Mouse (Mus musculus) thymus, adult 2 months (tissue): ENCODE data around the gene Tekt1. TPM values are rescaled to one million over a fixed set of nuclear protein-coding genes. Genes with fewer than 3 reads are reported as not detected.

Source experiments
- DNase-seq: peaks from one replicate; pipeline ENCODE4 v3.0.0; 2021
- H3K27ac ChIP-seq: fragments of 200-500 bp; 2 replicates; pipeline ENCODE4 v1.5.1; 2012; ENCODE audit warnings: low read length, control low read depth; ENCODE audit not compliant: control insufficient read depth, insufficient read depth
- H3K27me3 ChIP-seq: fragments of 200-500 bp; 2 replicates; pipeline ENCODE4 v1.6.1; 2012; ENCODE audit warnings: mild to moderate bottlenecking, low read length, moderate library complexity, mixed read lengths; ENCODE audit not compliant: control insufficient read depth, insufficient read depth
- H3K36me3 ChIP-seq: fragments of 200-500 bp; 2 replicates; pipeline ENCODE4 v1.6.1; 2012; ENCODE audit warnings: mild to moderate bottlenecking, low read length, moderate library complexity; ENCODE audit not compliant: control insufficient read depth, insufficient read depth
- H3K4me1 ChIP-seq: fragments of 200-500 bp; replicated peaks from 2 replicates; pipeline ENCODE4 v1.6.1; 2012; ENCODE audit warnings: low read length; ENCODE audit not compliant: control insufficient read depth, insufficient read depth
- H3K4me3 ChIP-seq: fragments of 200-500 bp; 2 replicates; pipeline ENCODE4 v1.5.1; 2012; ENCODE audit warnings: mild to moderate bottlenecking, low read length, control low read depth, moderate library complexity; ENCODE audit not compliant: control insufficient read depth, insufficient read depth
- CTCF ChIP-seq: fragments of 200-500 bp; IDR thresholded peaks from 2 replicates; pipeline ENCODE4 v1.5.1; 2012; ENCODE audit warnings: mild to moderate bottlenecking, control low read depth, low read length, moderate library complexity, borderline replicate concordance; ENCODE audit not compliant: control insufficient read depth, poor library complexity, insufficient read depth; ENCODE audit errors: extremely low read depth
- POLR2A ChIP-seq: fragments of 200-500 bp; IDR thresholded peaks from 2 replicates; pipeline ENCODE4 v1.6.1; 2012; ENCODE audit warnings: mild to moderate bottlenecking, low read length, control low read depth, moderate library complexity; ENCODE audit not compliant: control insufficient read depth, poor library complexity, insufficient read depth; ENCODE audit errors: extremely low read depth
- WGBS: fragments of 180-500 bp; shearing (Covaris S2); methylation state at CpG from one replicate; pipeline ENCODE4 v1.1.7; 2018; 5-methylcytosine and 5-hydroxymethylcytosine counted together
- polyA plus RNA-seq: library from polyadenylated mRNA; depleted of rRNA; stranded (reverse); fragments of >200 nt; gene quantifications from 2 replicates; pipeline ENCODE4 v1.2.3, GENCODE M21; 2012

The Tekt1 gene
- polyA plus RNA-seq, 1 experiment = 0.27 TPM

- Histone ChIP-seq H3K4me1 (peaks cover 7% of the 10 kb centered on the region), H3K27me3 (no peaks in the 10 kb centered on the region; the same call in 1 of the 2 replicates), H3K27ac (no peak overlapping the region), H3K4me3 (no peak overlapping the region), H3K36me3 (no peaks in the 10 kb centered on the region)
- WGBS = 91% methylated on average over 9 of the region's 9 CpGs
- no peak for TF ChIP-seq CTCF
- TF ChIP-seq POLR2A = no peak
- no peak for DNase-seq
These were observed 46.4 kb upstream of the Tekt1 start for GRCm38 (mm10) chr11:72408451-72409170.

- Histone ChIP-seq H3K27me3 (no peaks in the 10 kb centered on the region; the same call in 1 of the 2 replicates), H3K4me3 (no peak overlapping the region), H3K4me1 (peaks cover 7% of the 10 kb centered on the region), H3K27ac (no peak overlapping the region), H3K36me3 (no peaks in the 10 kb centered on the region)
- TF ChIP-seq CTCF (no peak), POLR2A (no peak)
- 84% methylated on average over 7 of the region's 7 CpGs for WGBS
- DNase-seq = no peak
These were observed 45.3 kb upstream of the Tekt1 start for GRCm38 (mm10) chr11:72407574-72407973.

GRCm38 (mm10) chr11:72407081-72407480 lies 44.8 kb upstream of the Tekt1 start:
- 37% methylated on average over 3 of the region's 3 CpGs for WGBS
- TF ChIP-seq POLR2A (no peak), CTCF (no peak)
- Histone ChIP-seq H3K27me3 (no peaks in the 10 kb centered on the region; the same call in 1 of the 2 replicates), H3K4me1 (peaks cover 7% of the 10 kb centered on the region), H3K4me3 (no peak overlapping the region), H3K27ac (no peak overlapping the region), H3K36me3 (no peaks in the 10 kb centered on the region)
- no peak for DNase-seq

- Histone ChIP-seq H3K4me3 (no peak overlapping the region), H3K36me3 (no peaks in the 10 kb centered on the region), H3K27me3 (no peaks in the 10 kb centered on the region; the same call in 1 of the 2 replicates), H3K27ac (no peak overlapping the region), H3K4me1 (peaks cover 4% of the 10 kb centered on the region)
- whole genome bisulfite sequencing = 89% methylated on average over 8 of the region's 8 CpGs
- TF ChIP-seq CTCF = no peak
- TF ChIP-seq POLR2A = no peak
- DNase-seq = no peak
These were observed 43.9 kb upstream of the Tekt1 start for GRCm38 (mm10) chr11:72406079-72406675.

- DNase-seq = no peak
- no peak for TF ChIP-seq CTCF
- TF ChIP-seq POLR2A = no peak
- H3K27me3 ChIP-seq = no peaks in the 10 kb centered on the region; the same call in 1 of the 2 replicates
- no peaks in the 10 kb centered on the region for H3K36me3 ChIP-seq
- 79% methylated on average over 4 of the region's 4 CpGs for WGBS
- no peak overlapping the region for H3K27ac ChIP-seq
- no peak overlapping the region for H3K4me3 ChIP-seq
- H3K4me1 ChIP-seq = no peaks in the 10 kb centered on the region
These were observed 43.3 kb upstream of the Tekt1 start for GRCm38 (mm10) chr11:72405532-72405931.

- TF ChIP-seq CTCF (no peak), POLR2A (no peak)
- 93% methylated on average over 12 of the region's 12 CpGs for WGBS
- H3K36me3 ChIP-seq = no peaks in the 10 kb centered on the region
These were observed 40.7 kb upstream of the Tekt1 start for GRCm38 (mm10) chr11:72402969-72403368.

GRCm38 (mm10) chr11:72402017-72402416 lies 39.8 kb upstream of the Tekt1 start:
- no peak overlapping the region for H3K4me3 ChIP-seq
- H3K27me3 ChIP-seq = no peaks in the 10 kb centered on the region
- H3K36me3 ChIP-seq = no peaks in the 10 kb centered on the region
- WGBS = 89% methylated on average over 5 of the region's 5 CpGs
- DNase-seq = no peak
- no peak overlapping the region for H3K27ac ChIP-seq
- no peaks in the 10 kb centered on the region for H3K4me1 ChIP-seq
- TF ChIP-seq POLR2A = no peak
- no peak for TF ChIP-seq CTCF

More at GRCm38 (mm10) chr11:72402969-72403368, 40.7 kb upstream of the Tekt1 start:
- no peak for DNase-seq
- no peaks in the 10 kb centered on the region for H3K27me3 ChIP-seq
- H3K4me1 ChIP-seq = no peaks in the 10 kb centered on the region
- no peak overlapping the region for H3K4me3 ChIP-seq
- no peak overlapping the region for H3K27ac ChIP-seq
